Mouse (Mus musculus) embryo, embryonic 11 days (tissue): ENCODE results near the gene 1700001K19Rik.
"Not testable (repeated sequence)": the region's sequence is repeated elsewhere in the genome, so short reads cannot be mapped to it uniquely, and the experiment has no call there.

ENCODE experiments used
- DNase-seq: peaks from one replicate; pipeline ENCODE4 v3.0.0-alpha.2; 2015

Gene 1700001K19Rik

GRCm38 (mm10) chr12:110695676-110696171, 13.3 kb upstream of the 1700001K19Rik start:
- DNase-seq, result peak; percentile 79

- not testable (repeated sequence) for DNase-seq
Measured at GRCm38 (mm10) chr12:110693378-110693777, 11.0 kb upstream of the 1700001K19Rik start.

DNA sequence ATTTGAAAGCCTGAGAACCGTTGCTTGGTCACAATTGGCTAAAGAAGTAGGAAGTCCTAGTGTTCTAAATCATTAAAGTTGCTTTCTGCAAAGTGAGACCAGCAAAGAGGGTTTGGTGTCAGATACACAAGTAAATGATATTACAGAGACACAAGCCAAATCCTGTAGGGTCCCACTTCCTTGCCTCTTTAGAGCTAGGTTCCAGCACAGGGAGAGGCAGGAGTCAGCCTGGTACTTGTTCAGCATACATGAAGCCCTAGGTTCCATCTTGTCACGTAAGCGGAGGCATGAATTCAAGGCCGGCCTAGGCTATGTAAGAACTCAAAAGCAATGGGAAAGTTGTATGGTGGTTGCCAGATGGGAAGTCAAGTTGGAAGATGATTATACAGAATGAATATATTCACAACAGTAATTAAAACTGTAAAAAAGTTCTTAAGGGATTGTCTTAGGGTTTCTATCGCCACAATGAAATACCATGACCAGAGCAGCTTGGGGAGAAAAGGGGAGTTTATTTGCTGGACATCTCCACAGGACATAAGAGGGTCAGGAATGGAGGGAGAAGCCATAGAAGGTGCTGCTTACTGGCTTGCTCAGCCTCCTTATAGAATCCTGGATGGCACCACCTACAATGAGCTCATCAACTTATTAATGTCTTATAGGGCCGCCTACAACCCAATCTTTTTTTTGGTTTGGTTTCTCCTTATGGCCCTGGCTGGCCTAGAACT, 7.7 kb upstream of the 1700001K19Rik start:
- no peak for DNase-seq

DNA sequence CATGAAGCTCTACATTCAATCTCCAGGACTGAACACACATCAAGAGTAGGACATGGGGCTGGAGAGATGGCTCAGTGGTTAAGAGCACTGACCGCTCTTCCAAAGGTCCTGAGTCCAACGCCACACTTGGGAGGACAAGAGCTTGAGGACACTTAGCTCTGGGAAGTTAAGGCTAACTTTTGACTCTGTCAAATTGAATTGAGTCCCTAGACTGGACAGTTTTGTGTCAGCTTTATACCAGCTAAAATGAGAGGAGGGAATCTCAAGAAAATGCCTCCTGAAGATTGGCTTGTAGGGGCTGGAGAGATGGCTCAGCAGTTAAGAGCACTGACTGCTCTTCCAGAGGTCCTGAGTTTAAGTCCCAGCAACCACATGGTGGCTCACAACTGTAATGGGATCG, 6.5 kb upstream of the 1700001K19Rik start:
- DNase-seq, result not testable (repeated sequence)

DNA sequence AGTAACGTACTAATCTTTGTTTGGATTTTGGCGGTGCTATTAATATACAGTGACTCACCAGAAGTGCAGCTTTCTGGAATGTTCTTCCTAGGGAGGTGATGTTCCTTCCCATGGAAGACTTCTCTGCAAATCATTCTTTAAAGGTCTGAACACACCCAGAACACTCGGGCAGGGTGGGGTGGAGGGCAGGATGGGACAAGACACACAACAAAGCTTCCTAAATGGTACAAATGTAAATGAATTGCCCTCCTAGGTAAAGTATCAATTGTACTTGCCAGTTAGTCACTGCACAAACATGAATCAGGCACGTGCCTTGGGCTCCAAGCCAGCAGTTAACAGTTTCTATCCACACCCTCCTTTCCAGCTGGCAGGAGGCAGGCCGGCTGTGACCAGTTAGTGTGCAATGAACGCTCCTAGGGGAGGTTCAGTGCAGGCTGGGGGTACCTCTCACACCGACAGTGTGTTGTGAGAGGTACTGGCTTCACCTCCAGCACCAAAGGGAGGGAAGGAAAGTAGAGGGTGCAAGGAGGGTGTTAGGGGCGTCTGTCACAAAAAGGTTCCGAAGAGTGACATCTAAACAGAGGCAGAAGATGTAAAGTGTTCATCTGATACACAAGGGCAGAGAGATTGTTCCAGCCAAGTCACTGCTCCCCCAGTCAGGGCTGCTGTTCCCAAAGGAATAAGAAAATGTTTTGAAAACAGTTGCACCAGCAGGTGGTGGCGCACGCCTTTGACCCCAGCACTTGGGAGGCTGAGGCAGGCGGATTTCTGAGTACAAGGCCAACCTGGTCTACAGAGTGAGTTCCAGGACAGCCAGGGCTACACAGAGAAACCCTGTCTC, 5.7 kb upstream of the 1700001K19Rik start:
- no peak for DNase-seq

GRCm38 (mm10) chr12:110683580-110683979, 1.2 kb upstream of the 1700001K19Rik start:
- no peak for DNase-seq

GRCm38 (mm10) chr12:110681878-110682277, 541 bp downstream of the 1700001K19Rik start:
- DNase-seq, result no peak

- no peak for DNase-seq
Measured at GRCm38 (mm10) chr12:110681191-110681590, 1.2 kb downstream of the 1700001K19Rik start.

- DNase-seq, result peak; percentile 18
Measured at GRCm38 (mm10) chr12:110674243-110674642, 8.2 kb downstream of the 1700001K19Rik start.

GRCm38 (mm10) chr12:110667466-110668077, 14.8 kb downstream of the 1700001K19Rik start:
- DNase-seq, result no peak

DNA sequence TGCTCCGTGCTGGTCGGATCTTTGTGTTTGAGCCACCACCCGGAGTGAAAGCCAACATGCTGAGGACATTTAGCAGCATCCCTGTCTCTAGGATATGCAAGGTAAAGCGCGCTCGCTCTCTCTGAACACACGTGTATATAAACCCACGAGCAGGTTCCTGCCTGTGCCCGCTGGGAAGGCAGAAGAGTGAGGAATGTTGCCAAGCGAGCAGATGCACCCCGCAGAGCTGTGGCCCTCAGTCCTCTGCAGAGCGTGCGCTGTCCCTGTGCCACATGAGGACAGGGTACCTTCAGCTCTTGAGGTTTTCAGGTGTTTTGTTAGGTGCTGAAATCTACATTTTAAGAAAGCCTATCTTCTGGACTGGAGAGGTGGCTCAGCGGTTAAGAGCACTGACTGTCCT, 20.7 kb downstream of the 1700001K19Rik start:
- no peak for DNase-seq

- no peak for DNase-seq
Measured at GRCm38 (mm10) chr12:110651464-110651863, 31.0 kb downstream of the 1700001K19Rik start.

GRCm38 (mm10) chr12:110650241-110650641, 32.2 kb downstream of the 1700001K19Rik start:
- DNase-seq, result no peak

GRCm38 (mm10) chr12:110637507-110638114, 44.8 kb downstream of the 1700001K19Rik start:
- no peak for DNase-seq

- no peak for DNase-seq
Measured at GRCm38 (mm10) chr12:110636293-110636692, 46.1 kb downstream of the 1700001K19Rik start.

DNA sequence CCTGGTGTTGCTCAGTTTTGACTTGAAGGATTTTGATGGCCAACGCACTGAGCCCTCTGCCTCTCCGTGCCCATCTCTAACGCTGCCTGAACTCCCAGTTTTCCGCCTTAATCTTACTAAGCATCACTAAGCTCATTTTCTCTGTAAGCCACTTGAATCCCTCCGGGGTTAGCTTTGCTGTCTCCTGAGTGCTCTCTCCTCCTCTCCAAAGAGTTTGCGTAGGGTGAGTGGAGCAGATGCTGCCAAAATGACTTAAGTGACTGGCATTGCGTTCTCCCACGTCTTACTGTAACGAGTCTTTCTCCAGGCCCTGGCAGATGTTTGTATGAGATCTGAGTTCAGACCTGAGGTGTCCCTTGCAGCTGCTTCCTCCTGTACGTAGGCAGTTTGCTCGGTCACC, 52.4 kb downstream of the 1700001K19Rik start:
- DNase-seq, result no peak
